Mouse (Mus musculus) heart, postnatal 0 days (tissue): Measurements from ENCODE around the gene Rbms3.

Experiments
- CTCF ChIP-seq: IDR thresholded peaks from 2 replicates; pipeline ENCODE4 v1.5.1; 2016; ENCODE audit warnings: antibody characterized with exemption, control low read depth, low read depth
- EP300 ChIP-seq: IDR thresholded peaks from 2 replicates; pipeline ENCODE4 v1.6.1; 2016; ENCODE audit warnings: antibody characterized with exemption, low read depth

- no peak for TF ChIP-seq CTCF
- no peak for TF ChIP-seq EP300
Observed at GRCm38 (mm10) chr9:117641090-117641782, 11.5 kb upstream of the Rbms3 start.
